Mouse (Mus musculus): ENCODE data around the gene Prpf19. TPM values are rescaled to one million over a fixed set of nuclear protein-coding genes. Genes with fewer than 3 reads are reported as not detected.

Gene Prpf19
- polyA plus RNA-seq, 1 experiment from 2014 or later = 13.6 TPM

GRCm38 (mm10) chr19:10952021-10952939, 57.2 kb downstream of the Prpf19 start:
- H3K4me3 ChIP-seq (replicated peaks) = no peak overlapping the region
- H3K9me3 ChIP-seq (replicated peaks) = no peaks in the 10 kb centered on the region
- peaks cover 22% of the 10 kb centered on the region for H3K4me1 ChIP-seq (replicated peaks)
- H3K36me3 ChIP-seq (replicated peaks) = no peaks in the 10 kb centered on the region
- peaks cover 8% of the 10 kb centered on the region; the same call in 1 of the 2 replicates for H3K27me3 ChIP-seq
- H3K4me2 ChIP-seq = no peak overlapping the region
- no peak overlapping the region for H3K27ac ChIP-seq (replicated peaks)
- no peak overlapping the region for H3K9ac ChIP-seq
- ATAC-seq (ENCODE audit: insufficient read depth) = no peak
- 59% methylated on average over 11 of the region's 11 CpGs for WGBS (ENCODE audit: insufficient replicate concordance)

Other genes starting within 250 kb of the Prpf19 start
- gene Pga5, start 217.2 kb upstream of the Prpf19 start, polyA plus RNA-seq (2015; fragmentation: Nextera tagmentation; extraction: Ambion mirVana) = not detected in 2 replicates
- 11.4 and 12.1 TPM in 2 replicates for gene Vps37c, start 206.5 kb upstream of the Prpf19 start, polyA plus RNA-seq (2015; fragmentation: Nextera tagmentation; extraction: Ambion mirVana)
- gene Cd5, start 156.2 kb upstream of the Prpf19 start, polyA plus RNA-seq (2015; fragmentation: Nextera tagmentation; extraction: Ambion mirVana) = 0.03 TPM in 1 of 2 replicates, not detected in the other
- gene Cd6, start 65.2 kb upstream of the Prpf19 start, polyA plus RNA-seq (2015; fragmentation: Nextera tagmentation; extraction: Ambion mirVana) = 0.05 TPM in 1 of 2 replicates, not detected in the other
- 1.2 and 1.7 TPM in 2 replicates for gene Slc15a3, start 55.5 kb upstream of the Prpf19 start, polyA plus RNA-seq (2015; fragmentation: Nextera tagmentation; extraction: Ambion mirVana)
- 2.8 and 3.5 TPM in 2 replicates for gene Tmem132a, start 25.3 kb upstream of the Prpf19 start, polyA plus RNA-seq (2015; fragmentation: Nextera tagmentation; extraction: Ambion mirVana)
- 20.0 and 20.6 TPM in 2 replicates for gene Tmem109, start 13.2 kb upstream of the Prpf19 start, polyA plus RNA-seq (2015; fragmentation: Nextera tagmentation; extraction: Ambion mirVana)
- gene Zp1, start 25.4 kb downstream of the Prpf19 start, polyA plus RNA-seq (2015; fragmentation: Nextera tagmentation; extraction: Ambion mirVana) = not detected in 2 replicates
- gene Ptgdr2, start 41.9 kb downstream of the Prpf19 start, polyA plus RNA-seq (2015; fragmentation: Nextera tagmentation; extraction: Ambion mirVana) = not detected in 2 replicates
- 11.6 and 13.7 TPM in 2 replicates for gene Ccdc86, start 54.0 kb downstream of the Prpf19 start, polyA plus RNA-seq (2015; fragmentation: Nextera tagmentation; extraction: Ambion mirVana)
- not detected in 2 replicates for gene Ms4a10, start 79.4 kb downstream of the Prpf19 start, polyA plus RNA-seq (2015; fragmentation: Nextera tagmentation; extraction: Ambion mirVana)
- not detected in 2 replicates for gene Ms4a15, start 98.0 kb downstream of the Prpf19 start, polyA plus RNA-seq (2015; fragmentation: Nextera tagmentation; extraction: Ambion mirVana)
- gene Ms4a18, start 122.8 kb downstream of the Prpf19 start, polyA plus RNA-seq (2015; fragmentation: Nextera tagmentation; extraction: Ambion mirVana) = 0.08 TPM in 1 of 2 replicates, not detected in the other
- 0.10 and 0.21 TPM in 2 replicates for gene Ms4a8a, start 185.9 kb downstream of the Prpf19 start, polyA plus RNA-seq (2015; fragmentation: Nextera tagmentation; extraction: Ambion mirVana)
- gene 1700017D01Rik, start 235.6 kb downstream of the Prpf19 start, polyA plus RNA-seq (2015; fragmentation: Nextera tagmentation; extraction: Ambion mirVana) = not detected in 2 replicates

All from liver, embryonic 15.5 days (tissue).